Mouse (Mus musculus) lung, postnatal 25 days (tissue): ENCODE data around the gene Adamtsl1.

ENCODE experiments used
- DNase-seq: peaks from one replicate; pipeline ENCODE4 v3.0.0; 2022; ENCODE audit warnings: low spot score

Gene Adamtsl1

DNA sequence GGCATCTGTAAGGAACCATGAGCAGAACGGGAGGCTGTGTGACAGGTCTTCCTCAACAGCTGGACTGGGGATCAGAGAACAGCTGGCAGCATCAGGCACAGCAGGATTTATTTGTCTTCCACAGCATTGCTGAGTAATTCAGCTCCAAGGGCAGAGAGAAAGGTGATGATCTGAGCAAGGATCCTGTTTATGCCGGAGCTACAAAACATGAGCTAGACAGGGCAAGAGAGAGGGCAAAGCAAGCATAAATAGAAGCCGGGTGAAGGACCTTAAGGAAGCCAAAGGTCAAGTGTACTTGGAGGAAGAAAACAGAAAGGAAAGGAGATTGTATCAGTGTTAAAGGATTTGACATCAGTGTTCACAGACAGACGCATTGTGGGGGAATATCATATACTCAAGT is 158.3 kb downstream of the Adamtsl1 start:
- no peak for DNase-seq

DNA sequence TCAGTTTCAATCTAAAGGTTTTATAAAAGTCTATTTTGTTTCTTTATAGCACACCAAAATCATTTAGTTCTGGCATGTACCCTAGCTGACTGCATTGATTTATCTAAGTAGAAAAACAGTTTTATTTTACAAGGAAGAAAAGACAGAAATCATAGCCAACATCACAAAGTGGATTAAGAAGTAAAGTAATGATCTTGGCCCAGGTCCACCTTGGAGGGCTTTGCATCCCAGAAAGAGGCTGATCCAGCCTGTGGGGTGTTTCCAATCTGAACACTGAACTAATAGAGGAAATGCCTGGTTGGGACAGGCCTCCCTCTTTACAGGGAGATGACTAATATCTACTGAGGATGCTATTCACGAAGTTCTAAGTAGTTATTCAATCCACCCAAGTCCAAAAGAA is 163.6 kb downstream of the Adamtsl1 start:
- DNase-seq = no peak

- DNase-seq = no peak
Measured at GRCm38 (mm10) chr4:85686160-85686559, 172.2 kb downstream of the Adamtsl1 start.

DNA sequence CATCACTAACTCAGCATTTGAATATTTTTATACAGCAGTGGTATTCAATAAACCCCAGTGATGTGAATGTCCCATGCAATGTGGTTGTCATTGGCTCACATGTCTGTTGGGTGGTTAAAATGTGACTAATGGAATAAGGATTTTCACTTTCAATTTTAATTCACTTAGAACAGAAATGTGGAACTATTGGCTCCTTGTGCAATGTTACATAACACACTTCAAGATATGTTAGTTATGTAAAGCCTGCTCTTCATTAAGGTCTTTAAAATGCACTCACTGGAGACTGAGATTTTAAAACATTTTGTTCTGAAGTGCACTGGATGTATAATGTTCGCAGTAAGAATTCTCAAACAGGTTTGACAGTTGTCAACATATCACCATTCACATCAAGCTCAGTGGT is 181.3 kb downstream of the Adamtsl1 start:
- peak; percentile 36 for DNase-seq

- no peak for DNase-seq
Measured at GRCm38 (mm10) chr4:85707352-85708057, 193.5 kb downstream of the Adamtsl1 start.

DNA sequence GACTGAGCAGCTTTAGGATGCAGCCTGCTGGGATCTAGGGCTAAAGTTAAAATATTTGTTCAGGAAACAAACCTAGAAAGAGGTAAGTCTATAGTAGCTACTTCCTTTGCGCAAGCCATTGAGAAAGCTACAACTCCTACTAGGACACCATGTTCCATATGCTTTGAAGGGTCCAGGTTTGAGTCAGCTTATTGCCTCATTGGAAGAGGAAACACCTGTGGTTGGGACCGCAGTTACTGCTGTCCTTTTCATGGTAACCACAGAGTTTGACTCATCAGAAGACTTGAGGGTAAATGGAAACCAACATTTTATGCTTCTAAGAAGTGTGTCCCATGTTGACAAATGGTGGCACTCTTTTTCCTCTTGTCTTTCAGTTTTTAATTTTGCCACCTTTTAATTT is 195.7 kb downstream of the Adamtsl1 start:
- no peak for DNase-seq

DNA sequence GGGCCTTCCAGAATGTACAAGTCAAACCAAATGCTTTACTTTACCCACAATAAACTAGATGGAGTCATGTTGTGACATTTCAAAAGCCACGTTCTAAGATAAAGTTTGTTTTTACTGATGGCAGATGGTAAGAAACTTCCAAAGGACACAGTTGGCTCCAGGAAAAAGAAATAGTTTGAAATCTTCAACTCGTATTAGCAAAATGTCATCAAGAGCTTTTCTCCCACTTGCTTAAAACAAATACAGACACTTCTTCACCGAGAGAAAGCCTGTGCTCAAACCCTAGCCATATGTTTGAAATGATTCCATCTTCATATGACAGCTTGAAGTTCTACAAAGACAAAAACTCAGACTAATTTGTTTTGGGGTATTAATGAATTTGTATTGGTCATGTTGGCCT is 211.0 kb downstream of the Adamtsl1 start:
- DNase-seq = no peak

DNA sequence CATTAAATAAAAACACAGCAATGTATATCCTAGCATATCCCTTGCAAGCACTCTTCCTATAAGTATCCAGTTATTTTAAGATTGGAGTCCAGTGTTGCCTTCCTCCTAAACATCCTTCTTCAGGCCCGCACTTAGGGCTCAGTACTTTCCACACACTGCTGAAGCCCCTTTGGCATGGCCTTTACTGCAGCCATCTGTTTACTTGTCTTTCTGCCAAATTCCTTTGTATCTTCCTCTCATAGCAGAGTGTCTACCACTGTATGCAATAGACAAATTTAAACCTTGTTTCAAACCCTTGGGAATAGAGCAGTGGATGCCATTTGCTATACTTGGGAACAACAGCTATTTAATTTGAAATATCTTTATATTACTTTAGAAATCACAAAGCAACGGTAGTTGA is 213.8 kb downstream of the Adamtsl1 start:
- DNase-seq = no peak

- DNase-seq = no peak
Measured at GRCm38 (mm10) chr4:85728416-85728815, 214.4 kb downstream of the Adamtsl1 start.

DNA sequence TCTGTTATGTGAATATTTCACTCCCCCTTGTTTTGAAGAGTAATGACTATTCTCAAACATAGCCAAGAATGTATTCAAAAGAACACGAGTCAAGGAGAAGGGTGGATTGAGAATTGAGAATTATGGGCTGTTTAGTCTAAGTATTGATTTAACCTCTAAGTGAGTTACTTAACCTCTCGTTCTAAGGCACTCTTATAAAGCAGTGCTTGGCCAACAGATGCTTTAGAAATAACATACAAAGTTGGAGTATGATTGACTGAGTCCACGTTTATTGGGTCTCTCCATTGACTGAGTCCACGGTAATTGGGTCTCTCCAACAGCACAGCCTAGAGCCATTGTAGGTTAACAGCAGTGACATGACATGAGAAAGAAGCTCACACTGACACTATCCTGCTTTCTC is 226.5 kb downstream of the Adamtsl1 start:
- peak; percentile 50 for DNase-seq

GRCm38 (mm10) chr4:85741825-85742391 is 227.9 kb downstream of the Adamtsl1 start:
- peak; percentile 70 for DNase-seq

GRCm38 (mm10) chr4:85743427-85743826 is 229.5 kb downstream of the Adamtsl1 start:
- DNase-seq = no peak

DNA sequence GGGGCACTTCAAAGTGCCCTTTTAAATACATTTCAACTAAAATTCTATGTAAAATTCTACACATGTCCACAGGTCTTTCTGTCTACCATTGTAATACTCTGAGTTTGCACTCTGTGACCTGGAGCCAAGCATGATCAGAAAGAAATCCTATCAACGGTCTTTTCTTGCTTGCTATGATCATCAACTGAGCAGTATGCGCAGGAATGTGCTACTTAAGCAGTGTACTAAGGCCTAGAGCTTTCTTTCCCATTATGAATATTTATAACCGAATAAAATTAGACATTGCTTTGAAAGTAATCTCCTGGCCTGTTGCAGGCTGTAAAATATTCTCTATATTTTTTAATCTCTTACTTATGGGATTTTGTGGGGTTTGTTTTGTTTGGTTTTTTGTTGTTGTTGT is 248.7 kb downstream of the Adamtsl1 start:
- DNase-seq = no peak

GRCm38 (mm10) chr4:85763161-85764014 is 249.4 kb downstream of the Adamtsl1 start:
- no peak for DNase-seq

DNA sequence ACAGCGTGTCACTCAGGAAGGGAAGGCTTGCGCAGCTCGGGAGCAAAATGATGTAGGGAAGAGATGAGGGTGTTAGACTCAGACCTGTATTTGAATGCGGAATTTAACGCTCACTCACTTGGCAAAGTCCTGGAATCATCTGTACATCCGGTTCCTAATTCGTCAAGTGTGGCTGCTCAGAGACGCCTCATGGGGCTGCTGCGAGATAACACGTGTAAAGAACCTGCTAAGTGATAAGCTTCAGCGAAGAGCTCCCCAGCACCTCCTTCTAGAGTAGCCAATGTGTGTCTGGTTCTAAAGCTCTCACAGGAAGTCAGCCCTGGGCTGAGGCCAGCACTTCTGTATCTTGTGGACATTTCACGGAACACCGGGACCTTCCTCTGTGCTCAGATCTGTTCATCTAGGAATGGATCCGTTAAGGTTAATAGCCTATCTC is 250.1 kb downstream of the Adamtsl1 start:
- no peak for DNase-seq

DNA sequence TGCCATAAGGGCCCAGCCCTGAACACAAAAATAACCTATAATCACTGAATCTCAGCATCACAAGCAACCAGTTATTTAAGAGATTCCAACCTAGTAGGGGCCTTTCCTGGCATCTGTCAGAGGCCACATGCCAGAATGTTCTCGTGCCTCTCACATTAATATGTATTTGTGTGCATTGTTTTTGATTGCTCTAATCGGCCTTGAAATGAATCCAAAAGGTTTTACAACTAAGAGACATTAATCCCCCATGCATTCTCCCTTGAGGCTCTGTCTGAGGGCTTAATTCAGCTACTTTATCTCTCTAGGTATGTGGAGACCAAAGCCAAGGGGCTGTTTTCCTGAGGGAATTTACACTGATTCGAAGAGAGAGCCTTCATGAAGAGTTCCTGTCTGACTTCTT is 250.5 kb downstream of the Adamtsl1 start:
- DNase-seq = no peak

DNA sequence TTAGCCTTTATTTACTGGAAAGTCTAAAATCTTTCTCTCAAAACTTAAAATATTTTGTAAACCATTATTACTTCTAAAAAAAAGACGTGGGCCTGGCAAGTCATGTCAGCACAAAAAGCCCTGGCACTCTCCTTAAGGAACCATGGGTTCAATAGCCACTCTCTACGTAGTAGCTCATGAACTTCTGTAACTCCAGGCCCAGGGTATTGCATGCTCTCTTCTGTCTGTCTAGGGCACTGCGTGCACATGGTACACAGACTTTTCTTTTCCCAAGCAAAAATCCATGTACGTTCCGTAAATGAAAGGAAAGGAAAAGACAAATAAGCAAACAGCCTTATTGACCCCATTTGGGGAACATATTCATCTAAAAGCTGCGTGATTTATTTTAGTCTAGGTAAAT is 253.7 kb downstream of the Adamtsl1 start:
- DNase-seq = no peak

GRCm38 (mm10) chr4:85768107-85768506 is 254.1 kb downstream of the Adamtsl1 start:
- no peak for DNase-seq

- DNase-seq = no peak
Measured at GRCm38 (mm10) chr4:85782511-85782910, 268.5 kb downstream of the Adamtsl1 start.

- no peak for DNase-seq
Measured at GRCm38 (mm10) chr4:85783768-85784379, 269.9 kb downstream of the Adamtsl1 start.

- DNase-seq = no peak
Measured at GRCm38 (mm10) chr4:85784428-85784827, 270.5 kb downstream of the Adamtsl1 start.

DNA sequence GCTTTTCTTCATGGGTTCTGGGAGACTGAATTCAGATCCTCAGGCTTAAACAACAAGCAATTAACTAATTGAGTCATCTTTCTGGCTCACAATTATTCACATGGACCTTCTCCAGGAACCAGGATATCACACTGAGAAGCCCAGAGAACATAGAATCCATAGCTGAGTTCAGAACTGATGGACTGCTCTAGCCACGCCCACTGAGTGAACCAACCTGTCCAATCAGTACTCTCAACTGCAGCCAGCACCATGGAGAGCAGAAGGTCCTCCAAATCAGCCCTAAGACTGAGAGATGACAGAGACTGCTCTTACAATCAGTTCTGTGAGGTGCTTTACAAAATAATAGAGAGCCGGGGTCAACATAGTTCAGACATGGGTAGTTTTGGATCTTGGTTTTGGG is 276.3 kb downstream of the Adamtsl1 start:
- DNase-seq = no peak

GRCm38 (mm10) chr4:85801805-85802204 is 287.8 kb downstream of the Adamtsl1 start:
- DNase-seq = peak; percentile 65
